Mouse (Mus musculus) ES-Bruce4 (cell line): ENCODE data around the gene Cacna1e. TPM values are rescaled to one million over a fixed set of nuclear protein-coding genes. Genes with fewer than 3 reads are reported as not detected.

ENCODE experiments used
- H3K27ac ChIP-seq: 2 replicates; pipeline ENCODE4 v1.5.1; 2012; ENCODE audit warnings: low read length, inconsistent platforms; ENCODE audit not compliant: insufficient read depth
- H3K27me3 ChIP-seq: 2 replicates; pipeline ENCODE4 v1.6.1; 2012; ENCODE audit warnings: mild to moderate bottlenecking, low read length, inconsistent platforms; ENCODE audit not compliant: control insufficient read depth, poor library complexity, insufficient read depth, severe bottlenecking
- H3K36me3 ChIP-seq: 2 replicates; pipeline ENCODE4 v1.6.1; 2012; ENCODE audit warnings: inconsistent platforms, mild to moderate bottlenecking, low read length, moderate library complexity; ENCODE audit not compliant: control insufficient read depth, poor library complexity, insufficient read depth, severe bottlenecking
- H3K4me1 ChIP-seq: one replicate; pipeline ENCODE4 v1.8.1; 2011; ENCODE audit warnings: low read length; ENCODE audit not compliant: control insufficient read depth, insufficient read depth
- H3K4me3 ChIP-seq: 2 replicates; pipeline ENCODE4 v1.5.1; 2011; ENCODE audit warnings: low read depth, mild to moderate bottlenecking, low read length
- H3K9ac ChIP-seq: 2 replicates; pipeline ENCODE4 v1.6.1; 2012; ENCODE audit warnings: low read depth, mild to moderate bottlenecking, inconsistent platforms; ENCODE audit not compliant: poor library complexity, severe bottlenecking
- H3K9me3 ChIP-seq: replicated peaks from 2 replicates; pipeline ENCODE4 v1.6.1; 2012; ENCODE audit warnings: mild to moderate bottlenecking, low read length, inconsistent platforms; ENCODE audit not compliant: control insufficient read depth, poor library complexity, insufficient read depth, severe bottlenecking
- CTCF ChIP-seq: IDR thresholded peaks from one replicate; pipeline ENCODE4 v1.8.1; 2011; ENCODE audit warnings: low read depth, low read length
- EP300 ChIP-seq: IDR thresholded peaks from 2 replicates; pipeline ENCODE4 v1.6.1; 2011; ENCODE audit warnings: low read depth, low read length; ENCODE audit not compliant: insufficient read depth
- POLR2A ChIP-seq: IDR thresholded peaks from one replicate; pipeline ENCODE4 v1.8.1; 2011; ENCODE audit warnings: low read length; ENCODE audit not compliant: insufficient read depth
- polyA plus RNA-seq: library from polyadenylated mRNA; stranded (reverse); fragments of >200 nt; gene quantifications from 2 replicates; pipeline ENCODE4 v1.2.4, GENCODE M21; 2011; ENCODE audit warnings: low read depth; ENCODE audit not compliant: missing spikeins, insufficient read depth, insufficient read length

The Cacna1e gene
- polyA plus RNA-seq, 1 experiment: 0.10 TPM

GRCm38 (mm10) chr1:154730411-154730961 lies 153.8 kb downstream of the Cacna1e start:
- H3K36me3 ChIP-seq: no peaks in the 10 kb centered on the region
- peaks cover 4% of the 10 kb centered on the region; the same call in 1 of the 2 replicates for H3K27me3 ChIP-seq
- no peaks in the 10 kb centered on the region for H3K9me3 ChIP-seq
- no peak for TF ChIP-seq EP300
- TF ChIP-seq POLR2A: no peak
- TF ChIP-seq CTCF: no peak
- H3K27ac ChIP-seq: no peak overlapping the region
- no peak overlapping the region for H3K9ac ChIP-seq
- H3K4me1 ChIP-seq: no peaks in the 10 kb centered on the region
- H3K4me3 ChIP-seq: no peak overlapping the region

GRCm38 (mm10) chr1:154729269-154729980 lies 154.9 kb downstream of the Cacna1e start:
- H3K4me3 ChIP-seq: no peak overlapping the region
- TF ChIP-seq EP300 (no peak), CTCF (no peak), POLR2A (no peak)
- no peak overlapping the region for H3K9ac ChIP-seq
- H3K36me3 ChIP-seq: no peaks in the 10 kb centered on the region
- no peak overlapping the region for H3K27ac ChIP-seq
- peaks cover 7% of the 10 kb centered on the region; the same call in 1 of the 2 replicates for H3K9me3 ChIP-seq
- peaks cover 6% of the 10 kb centered on the region; the same call in 1 of the 2 replicates for H3K27me3 ChIP-seq
- H3K4me1 ChIP-seq: no peaks in the 10 kb centered on the region

GRCm38 (mm10) chr1:154728682-154729081 lies 155.6 kb downstream of the Cacna1e start:
- TF ChIP-seq CTCF (no peak), POLR2A (no peak), EP300 (no peak)
- peaks cover 8% of the 10 kb centered on the region; the same call in 1 of the 2 replicates for H3K27me3 ChIP-seq

GRCm38 (mm10) chr1:154727696-154728095 lies 156.6 kb downstream of the Cacna1e start:
- H3K9me3 ChIP-seq: peaks cover 7% of the 10 kb centered on the region; the same call in 1 of the 2 replicates
- no peak overlapping the region for H3K4me3 ChIP-seq
- H3K27me3 ChIP-seq: peaks cover 8% of the 10 kb centered on the region; the same call in 1 of the 2 replicates
- no peaks in the 10 kb centered on the region for H3K4me1 ChIP-seq
- TF ChIP-seq POLR2A (no peak), EP300 (no peak), CTCF (no peak)
- no peak overlapping the region for H3K27ac ChIP-seq
- H3K36me3 ChIP-seq: no peaks in the 10 kb centered on the region
- no peak overlapping the region for H3K9ac ChIP-seq

More at GRCm38 (mm10) chr1:154728682-154729081, 155.6 kb downstream of the Cacna1e start:
- no peaks in the 10 kb centered on the region for H3K4me1 ChIP-seq
- no peak overlapping the region for H3K9ac ChIP-seq
- no peak overlapping the region for H3K27ac ChIP-seq
- H3K9me3 ChIP-seq: peaks cover 7% of the 10 kb centered on the region; the same call in 1 of the 2 replicates
- H3K36me3 ChIP-seq: no peaks in the 10 kb centered on the region
- no peak overlapping the region for H3K4me3 ChIP-seq

GRCm38 (mm10) chr1:154726361-154727161 lies 157.7 kb downstream of the Cacna1e start:
- TF ChIP-seq POLR2A: no peak
- no peak for TF ChIP-seq EP300
- TF ChIP-seq CTCF: no peak
- H3K27ac ChIP-seq: no peak overlapping the region
- peaks cover 7% of the 10 kb centered on the region; the same call in 1 of the 2 replicates for H3K9me3 ChIP-seq
- H3K4me1 ChIP-seq: no peaks in the 10 kb centered on the region
- peaks cover 8% of the 10 kb centered on the region; the same call in 1 of the 2 replicates for H3K27me3 ChIP-seq
- H3K36me3 ChIP-seq: no peaks in the 10 kb centered on the region
- no peak overlapping the region for H3K9ac ChIP-seq
- peak overlapping the region; percentile 54 for H3K4me3 ChIP-seq
